Mouse (Mus musculus): ENCODE data around the gene Ism2. TPM values are rescaled to one million over a fixed set of nuclear protein-coding genes. Genes with fewer than 3 reads are reported as not detected.

Ism2 gene
- total RNA-seq (2021) = under 1 TPM in 1 of 2 experiments, not detected in 1; 0.13 TPM
- long read RNA-seq, experiment 1 = 0 reads
- long read RNA-seq, experiment 2, partial matches to known transcripts = 0 of 2 reads
- long read RNA-seq, experiment 2, other reads (novel, unspliced or antisense) = 0 of 2 reads

GRCm38 (mm10) chr12:87299657-87300440, at the start of gene Ism2:
Gene Ism2, minus strand, starts transcription at chr12:87299705.
- peak; percentile 27 to 43 for DNase-seq (ENCODE audit: low spot score in 2 of 2)

DNA sequence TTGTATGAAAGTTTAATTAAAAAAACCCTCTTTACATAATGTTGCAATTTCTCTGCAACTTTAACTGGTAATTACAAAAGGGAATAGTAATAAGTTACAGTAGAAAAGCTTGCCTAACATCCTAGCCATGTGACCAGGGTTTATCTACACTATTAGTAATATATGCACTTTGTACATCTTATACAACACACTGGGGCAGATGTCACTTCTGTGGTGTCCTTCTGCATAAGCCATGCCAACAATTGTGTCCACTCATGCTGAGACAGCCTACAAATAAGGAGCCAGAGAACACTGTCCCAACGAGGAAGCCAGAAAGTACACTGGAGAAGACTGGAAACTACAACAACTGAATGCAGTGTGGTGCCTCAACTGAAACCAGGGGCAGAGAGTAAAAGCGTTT, 48.5 kb upstream of the Ism2 start:
- DNase-seq (ENCODE audit: low spot score in 2 of 2) = no peak

DNA sequence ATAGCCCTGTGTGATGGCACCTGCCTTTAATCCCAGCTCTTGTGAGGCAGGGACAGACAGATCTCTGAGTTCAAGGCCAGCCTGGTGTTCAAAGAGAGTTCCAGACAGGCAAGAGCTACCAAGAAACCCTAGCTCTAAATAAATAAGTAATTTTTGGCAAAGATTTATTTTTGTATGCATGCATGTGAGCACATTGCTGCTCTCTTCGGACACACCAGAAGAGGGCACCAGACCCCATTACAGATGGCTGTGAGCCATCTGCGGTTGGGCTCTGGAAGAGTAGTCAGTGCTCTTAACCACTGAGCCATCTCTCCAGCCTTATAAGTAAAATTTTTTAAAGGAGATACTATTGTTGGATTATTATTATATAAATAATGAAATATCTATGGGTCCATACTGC, 48.0 kb upstream of the Ism2 start:
- no peak for DNase-seq (ENCODE audit: low spot score in 2 of 2)

GRCm38 (mm10) chr12:87343084-87343605, 43.6 kb upstream of the Ism2 start:
- no peak for DNase-seq (ENCODE audit: low spot score in 2 of 2)

DNA sequence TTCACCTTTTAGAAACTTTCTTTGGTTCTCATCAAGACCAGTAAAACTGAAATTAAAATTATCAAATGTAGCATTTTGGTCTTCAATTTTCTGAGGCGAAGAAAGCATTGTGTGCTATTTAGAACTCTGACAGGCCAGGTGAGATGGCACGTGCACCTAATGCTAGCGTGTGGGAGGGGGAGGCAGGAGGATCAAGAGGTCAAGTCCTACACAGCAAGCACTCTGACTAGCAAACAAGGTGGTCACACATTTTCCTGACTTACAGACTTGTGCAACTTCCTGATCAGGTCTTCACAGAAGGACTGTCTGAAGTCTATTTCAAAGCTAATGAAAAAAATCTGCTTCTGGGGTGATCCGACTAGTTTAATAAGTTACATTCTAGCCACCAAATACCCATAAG, 38.6 kb upstream of the Ism2 start:
- DNase-seq (ENCODE audit: low spot score in 2 of 2) = no peak

DNA sequence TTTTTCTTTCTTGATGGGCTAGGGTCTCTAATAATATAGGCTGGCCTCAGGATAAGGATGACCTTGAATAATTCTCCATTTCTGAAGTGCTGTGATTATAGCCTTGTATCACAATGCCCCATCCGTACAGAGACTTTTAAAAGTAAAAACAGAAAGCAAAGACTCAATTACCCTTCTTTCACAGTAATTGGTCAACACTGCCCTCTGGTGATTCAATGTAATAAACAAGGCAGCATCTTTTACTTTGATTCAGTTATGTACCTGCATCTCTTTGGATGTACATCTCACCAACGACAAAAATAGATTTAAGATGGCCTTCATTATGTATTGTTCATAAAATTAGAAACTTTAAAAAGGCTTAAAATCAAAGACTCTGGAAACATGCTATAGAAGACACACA, 35.4 kb upstream of the Ism2 start:
- DNase-seq (ENCODE audit: low spot score in 2 of 2) = no peak

DNA sequence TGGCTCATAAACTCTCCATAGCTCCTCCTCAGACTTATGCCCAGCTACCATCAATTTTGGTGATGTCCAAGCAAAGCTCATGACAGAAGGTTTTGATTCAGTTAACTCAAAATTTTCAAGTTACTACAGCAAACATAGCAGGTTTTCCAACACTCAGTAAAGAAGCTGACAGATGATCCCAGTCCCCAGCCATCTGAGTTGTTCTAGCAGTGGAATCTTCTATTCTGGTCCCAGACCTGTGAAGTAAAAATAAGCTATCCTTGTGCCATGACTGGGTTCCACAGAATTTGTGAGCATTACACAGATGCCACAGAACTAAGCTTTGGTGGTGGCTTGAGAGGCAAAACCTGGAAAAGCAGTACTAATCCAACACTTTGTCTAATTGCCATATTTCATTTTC, 34.3 kb upstream of the Ism2 start:
- no peak for DNase-seq (ENCODE audit: low spot score in 2 of 2)

- peak in 1 of 2 experiments; percentile 28 for DNase-seq (ENCODE audit: low spot score in 2 of 2)
Measured at GRCm38 (mm10) chr12:87332511-87332910, 33.0 kb upstream of the Ism2 start.

DNA sequence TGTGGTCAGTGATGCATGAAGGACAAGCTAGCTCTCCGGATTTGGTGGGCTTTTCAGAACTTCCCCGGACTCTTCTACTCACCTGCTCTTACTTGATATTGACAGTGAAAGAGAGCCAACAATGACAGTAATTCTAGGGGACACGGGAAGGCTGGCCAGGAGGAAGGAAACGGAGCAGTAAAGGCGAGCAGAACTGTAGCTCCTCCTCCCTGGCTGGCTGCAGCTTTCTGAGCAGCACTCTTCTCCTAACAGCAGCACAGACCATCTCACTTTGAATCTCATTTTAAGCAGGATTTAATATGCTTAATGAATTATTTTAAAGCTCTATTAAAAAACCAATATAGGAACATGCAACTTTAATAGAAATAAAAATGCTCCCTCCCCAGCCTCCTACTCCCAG, 32.4 kb upstream of the Ism2 start:
- DNase-seq (ENCODE audit: low spot score in 2 of 2) = no peak

DNA sequence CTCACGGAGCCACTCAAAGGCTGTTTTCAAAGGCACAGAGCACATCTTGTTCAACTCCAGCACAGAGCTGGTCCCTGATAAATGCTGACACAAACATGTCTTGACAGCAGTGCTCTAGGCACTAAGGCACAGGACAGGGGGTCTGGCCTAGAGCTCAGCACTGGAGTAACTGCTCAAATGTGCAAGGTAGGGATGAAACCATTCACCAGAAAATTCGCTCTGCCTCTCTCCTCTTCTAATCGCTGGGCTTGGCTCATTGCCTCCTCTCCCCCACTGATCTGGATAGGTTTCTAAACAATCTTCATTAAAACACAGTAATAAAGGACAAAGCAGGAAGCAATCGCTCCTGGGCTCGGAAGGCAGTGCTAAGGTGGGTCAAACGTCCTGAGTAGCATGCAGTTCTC, 31.6 kb upstream of the Ism2 start:
- DNase-seq (ENCODE audit: low spot score in 2 of 2) = no peak

- no peak for DNase-seq (ENCODE audit: low spot score in 2 of 2)
Measured at GRCm38 (mm10) chr12:87330213-87330612, 30.7 kb upstream of the Ism2 start.

GRCm38 (mm10) chr12:87328025-87328424, 28.5 kb upstream of the Ism2 start:
- DNase-seq (ENCODE audit: low spot score in 2 of 2) = no peak

GRCm38 (mm10) chr12:87327610-87328009, 28.1 kb upstream of the Ism2 start:
- no peak for DNase-seq (ENCODE audit: low spot score in 2 of 2)

DNA sequence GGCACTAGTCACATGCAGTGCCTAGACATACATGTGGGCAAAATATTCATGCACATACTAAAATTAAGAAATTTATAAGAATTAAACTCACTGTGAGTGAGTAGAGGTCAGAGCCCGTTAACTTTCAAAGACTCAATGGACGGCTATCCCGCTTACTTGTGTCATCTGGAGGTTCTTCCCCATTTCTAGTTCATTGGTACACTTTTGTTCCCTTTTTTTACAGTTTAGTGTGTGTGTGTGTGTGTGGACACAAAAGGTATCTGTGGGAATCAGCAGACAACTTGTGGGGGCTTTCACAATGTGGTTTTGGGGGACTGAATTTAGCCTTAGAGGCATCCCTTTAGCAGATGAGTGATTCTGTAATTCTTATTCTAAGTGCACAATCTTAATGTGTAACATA, 25.9 kb upstream of the Ism2 start:
- no peak for DNase-seq (ENCODE audit: low spot score in 2 of 2)

DNA sequence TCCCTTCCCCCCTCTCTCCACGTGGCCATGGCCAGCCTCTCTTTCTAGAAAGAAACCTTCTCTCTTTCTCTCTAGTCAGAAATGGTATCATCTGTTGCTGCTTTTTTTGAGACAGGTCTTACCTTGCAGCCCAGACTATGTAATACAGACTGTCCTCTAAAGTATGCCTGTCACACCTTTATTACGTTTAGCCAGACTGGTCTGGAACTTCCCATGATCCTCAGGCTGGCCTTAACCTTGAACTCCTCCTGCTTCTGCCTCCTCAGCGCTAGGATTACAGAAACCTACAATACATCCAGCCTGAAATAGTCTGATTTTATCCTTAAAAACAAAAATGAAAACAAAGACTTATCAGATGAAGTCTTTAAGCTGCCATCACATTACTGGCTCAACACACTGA, 19.7 kb upstream of the Ism2 start:
- no peak for DNase-seq (ENCODE audit: low spot score in 2 of 2)

GRCm38 (mm10) chr12:87317951-87318350, 18.4 kb upstream of the Ism2 start:
- no peak for DNase-seq (ENCODE audit: low spot score in 2 of 2)

DNA sequence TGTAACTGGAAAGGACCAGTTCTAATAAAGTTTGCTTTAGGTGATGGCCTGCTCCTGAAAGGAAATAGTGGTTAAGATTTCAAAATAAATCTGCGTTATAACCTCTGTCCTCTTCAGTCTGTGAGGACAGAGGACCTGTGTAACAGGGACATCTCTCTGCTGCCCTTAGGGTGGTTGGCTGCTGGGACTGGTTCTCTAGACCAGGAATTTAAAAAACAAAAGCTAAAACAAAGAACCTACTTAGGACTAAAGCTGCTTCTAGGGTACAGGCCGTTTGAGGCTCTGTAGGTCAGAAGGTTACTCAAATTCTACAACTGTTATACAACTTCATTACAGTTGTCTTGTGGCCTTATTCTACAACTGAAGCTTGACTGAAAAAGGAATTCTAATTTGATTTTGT, 13.6 kb upstream of the Ism2 start:
- DNase-seq (ENCODE audit: low spot score in 2 of 2) = no peak

DNA sequence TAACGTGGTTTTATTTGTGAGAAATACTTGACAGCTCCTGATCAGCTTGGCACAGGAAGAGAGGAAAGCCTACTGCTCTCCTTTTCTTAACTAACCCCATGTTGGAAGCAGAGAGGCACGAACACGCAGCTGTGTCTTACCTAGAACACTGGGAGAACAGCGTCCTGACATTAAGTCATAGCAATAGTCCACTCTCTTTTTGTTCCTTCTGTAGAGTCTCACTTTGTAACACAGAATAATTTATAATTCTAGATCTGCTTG, 7.0 kb upstream of the Ism2 start:
- DNase-seq (ENCODE audit: low spot score in 2 of 2) = peak in 1 of 2 experiments; percentile 5

- peak in 1 of 2 experiments; percentile 11 for DNase-seq (ENCODE audit: low spot score in 2 of 2)
Measured at GRCm38 (mm10) chr12:87305767-87306583, 6.5 kb upstream of the Ism2 start.

DNA sequence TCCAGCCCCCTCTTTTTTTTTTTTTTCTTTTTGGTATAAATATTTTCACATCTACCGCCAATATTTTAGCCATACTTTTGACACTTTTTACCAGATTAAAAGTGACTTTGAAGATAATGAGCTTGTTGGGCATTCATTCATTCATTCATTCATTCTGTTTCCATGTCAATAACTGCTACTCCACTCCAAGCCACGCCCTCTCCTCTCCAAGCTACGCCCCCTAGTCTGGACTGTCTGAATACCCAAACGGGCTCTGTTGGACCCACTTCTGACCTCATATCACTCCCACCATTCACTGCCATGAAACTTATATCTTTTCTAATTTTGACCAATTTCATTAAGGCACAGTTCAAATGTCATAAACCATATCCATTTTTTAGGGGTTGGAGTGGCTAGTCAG, 1.7 kb upstream of the Ism2 start:
- DNase-seq (ENCODE audit: low spot score in 2 of 2) = no peak

GRCm38 (mm10) chr12:87300441-87300690, 861 bp upstream of the Ism2 start:
- DNase-seq (ENCODE audit: low spot score in 2 of 2) = no peak

- DNase-seq (ENCODE audit: low spot score in 2 of 2) = peak in 1 of 2 experiments; percentile 41
Measured at GRCm38 (mm10) chr12:87299037-87299656, 358 bp downstream of the Ism2 start.
